Mouse (Mus musculus): ENCODE results near the gene Ces1c.

Ces1c gene

DNA sequence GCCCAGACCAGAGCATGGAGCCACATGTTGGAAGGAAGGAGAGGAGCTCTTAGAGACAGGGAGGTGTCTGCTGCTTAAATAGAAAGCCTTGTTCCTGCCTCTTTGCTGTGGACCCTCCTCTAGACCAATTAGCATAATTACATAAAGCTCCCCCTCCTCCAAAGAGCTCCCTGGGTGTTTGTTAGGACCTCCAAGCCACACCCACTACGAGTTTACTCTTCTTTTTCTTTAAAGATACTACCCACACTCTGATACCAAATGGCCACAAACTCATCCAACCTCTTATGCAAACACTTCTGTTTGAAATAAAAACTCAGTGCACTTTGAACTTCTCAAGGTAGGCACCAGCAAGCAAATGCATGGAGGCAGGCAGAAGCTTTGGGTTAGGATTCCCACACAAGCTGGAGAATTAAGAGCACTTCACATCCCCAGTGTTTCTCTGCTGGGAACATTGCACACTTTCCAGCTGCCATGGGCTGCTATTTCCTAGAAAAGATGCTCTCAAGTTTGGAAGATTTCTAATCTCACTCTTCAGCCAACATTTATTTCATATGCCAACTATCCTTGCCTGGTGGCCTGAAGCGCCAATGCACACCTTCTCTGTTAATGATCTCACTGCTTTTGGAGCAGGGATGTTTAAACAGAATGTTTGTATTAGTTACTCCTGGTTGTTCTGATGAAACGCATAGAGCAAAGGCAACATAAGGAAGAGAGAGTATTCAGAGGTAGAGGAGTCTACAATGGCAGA is at the start of gene Ces1c:
Gene Ces1c (minus strand): TSS at position 51 of the 748 bp plus-strand sequence.
- no peak for DNase-seq (ENCODE audit: low read depth, low spot score)

DNA sequence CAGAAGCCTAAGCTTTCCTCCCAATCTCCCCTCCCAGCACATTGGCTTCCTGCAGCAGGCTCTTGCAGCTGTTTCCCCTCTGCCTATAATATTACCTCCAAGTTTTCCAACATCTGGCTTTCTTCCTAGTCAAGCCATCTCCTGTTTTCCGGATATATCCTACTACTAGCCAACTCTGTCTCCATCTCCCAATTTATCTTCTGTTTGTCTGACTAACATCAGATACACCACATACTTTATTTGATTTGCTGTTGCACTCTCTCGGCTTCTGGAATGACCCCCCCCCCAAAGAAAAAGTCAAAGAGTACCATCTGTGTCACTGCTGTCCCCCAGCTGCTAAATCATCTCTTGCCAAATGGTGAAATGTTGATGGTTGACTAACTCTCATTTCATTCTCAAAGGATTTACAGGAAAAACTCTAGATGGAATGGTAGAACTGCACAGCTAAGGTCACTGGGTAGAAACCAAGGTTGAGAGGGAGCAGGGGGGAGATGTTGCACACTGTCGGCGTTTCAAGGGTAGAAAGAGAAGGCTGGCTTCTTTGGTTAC is 49.6 kb upstream of the Ces1c start:
- no peak for DNase-seq (ENCODE audit: low read depth, low spot score)

DNA sequence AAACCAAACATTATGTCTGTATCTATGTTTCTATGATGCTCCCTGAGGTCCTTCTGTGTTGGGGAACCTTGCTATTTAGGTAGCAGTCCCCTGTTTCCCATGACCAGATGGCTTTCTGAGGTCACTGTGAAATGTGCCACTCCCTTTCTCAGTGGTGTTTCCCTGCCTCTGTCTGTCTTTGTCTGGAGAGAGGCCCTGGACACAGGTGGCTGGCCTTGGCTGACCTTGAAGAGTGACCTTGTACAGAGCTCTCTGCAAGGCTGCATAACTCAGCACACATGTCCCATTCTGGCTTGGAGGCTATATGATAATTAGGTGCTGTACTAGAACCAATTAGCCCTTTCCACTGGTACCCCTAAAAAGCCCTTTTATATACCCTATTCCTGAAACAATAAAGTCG is 45.5 kb upstream of the Ces1c start:
- no peak for DNase-seq (ENCODE audit: low read depth, low spot score)

DNA sequence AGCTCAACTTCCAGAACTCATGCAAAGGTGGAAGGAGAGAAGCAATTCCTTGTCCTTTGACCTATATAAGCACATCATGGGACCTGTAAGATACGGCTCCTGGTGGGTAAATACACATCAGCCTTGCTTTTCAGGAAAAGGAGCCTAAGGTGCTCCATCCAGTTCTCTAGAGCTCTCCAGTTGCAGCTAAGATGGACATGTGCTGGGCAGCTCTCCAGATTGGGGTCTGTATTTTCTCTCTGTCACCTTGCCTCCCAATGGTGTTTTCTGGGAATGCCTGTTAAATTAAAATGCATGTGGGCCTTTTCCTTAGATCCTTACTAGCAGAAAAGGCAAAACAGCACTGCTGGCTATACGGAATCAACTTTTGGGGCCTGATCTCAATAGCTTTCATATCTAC is 43.5 kb upstream of the Ces1c start:
- DNase-seq (ENCODE audit: low read depth, low spot score), result no peak

DNA sequence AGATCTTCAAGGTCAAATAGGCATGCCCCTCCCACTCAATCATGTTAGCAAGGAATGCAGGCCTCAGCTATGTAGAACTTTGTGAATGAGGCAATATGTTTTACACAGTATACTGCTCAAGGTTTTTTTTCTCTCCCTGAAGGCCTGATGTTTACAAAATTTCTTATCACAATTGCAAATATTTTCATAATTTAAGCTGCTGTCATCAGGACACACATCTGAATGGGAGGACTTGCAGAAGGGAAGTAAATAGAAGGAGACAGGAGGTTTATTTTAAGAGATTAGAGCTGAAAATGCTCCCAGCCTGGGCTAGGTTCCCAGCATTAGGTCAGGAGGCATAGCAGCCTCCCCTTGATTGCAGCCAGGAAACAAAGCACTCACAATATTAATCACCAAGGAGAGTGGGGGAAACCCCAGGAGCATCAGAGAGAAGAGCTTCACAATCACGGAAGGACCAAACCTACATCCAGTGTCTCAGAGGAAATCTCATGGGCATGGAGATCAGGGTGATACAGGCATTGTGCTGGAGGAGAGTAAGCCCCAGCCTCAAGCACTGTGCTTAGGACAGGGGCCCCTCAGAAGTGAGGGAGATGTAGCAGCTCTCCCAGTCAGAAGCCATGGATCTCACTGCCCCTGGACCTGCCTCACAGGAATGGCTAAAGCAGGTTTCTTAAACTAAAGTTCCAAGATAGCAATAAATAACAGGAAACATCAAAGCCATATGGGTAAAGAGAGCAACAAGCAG is 40.9 kb upstream of the Ces1c start:
- DNase-seq (ENCODE audit: low read depth, low spot score), result no peak

DNA sequence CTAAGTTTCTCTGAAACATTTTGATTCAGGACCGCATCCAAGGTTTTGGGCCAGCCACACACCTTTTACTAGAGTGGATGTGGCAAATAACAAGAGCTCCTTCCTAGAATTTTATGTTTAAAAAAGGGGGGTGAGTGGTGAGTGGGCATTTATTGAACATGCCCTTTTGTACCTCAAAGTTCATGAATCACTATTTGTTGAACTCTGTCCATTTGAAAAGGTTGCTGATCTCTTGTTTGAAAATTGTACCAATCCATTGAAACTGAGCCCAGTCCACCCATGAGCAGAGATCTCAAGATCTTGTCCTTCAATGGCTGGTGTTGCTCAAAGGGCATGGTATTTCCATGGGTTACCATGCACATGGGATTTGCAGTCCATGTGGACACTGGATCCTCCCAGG is 32.3 kb upstream of the Ces1c start:
- no peak for DNase-seq (ENCODE audit: low read depth, low spot score)

DNA sequence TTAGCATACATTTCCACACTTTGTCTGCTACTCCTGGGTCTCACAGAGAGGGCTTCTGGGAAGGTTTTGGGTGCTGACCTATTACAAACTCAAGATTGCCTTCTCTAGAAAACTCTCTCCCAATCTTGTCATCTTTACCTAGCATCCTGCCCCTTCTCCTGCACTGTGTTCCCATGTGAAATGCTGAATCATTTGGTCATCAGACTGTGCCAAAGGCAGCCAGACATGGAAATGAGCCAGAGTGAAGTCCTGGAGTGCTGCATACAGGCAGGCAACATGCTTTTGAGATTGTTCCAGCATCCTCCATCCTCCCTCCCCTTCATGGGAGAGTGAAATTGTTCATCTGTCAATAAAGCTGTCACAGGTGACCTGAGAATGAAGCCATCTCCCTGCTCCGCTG is 20.3 kb upstream of the Ces1c start:
- no peak for DNase-seq (ENCODE audit: low read depth, low spot score)

DNA sequence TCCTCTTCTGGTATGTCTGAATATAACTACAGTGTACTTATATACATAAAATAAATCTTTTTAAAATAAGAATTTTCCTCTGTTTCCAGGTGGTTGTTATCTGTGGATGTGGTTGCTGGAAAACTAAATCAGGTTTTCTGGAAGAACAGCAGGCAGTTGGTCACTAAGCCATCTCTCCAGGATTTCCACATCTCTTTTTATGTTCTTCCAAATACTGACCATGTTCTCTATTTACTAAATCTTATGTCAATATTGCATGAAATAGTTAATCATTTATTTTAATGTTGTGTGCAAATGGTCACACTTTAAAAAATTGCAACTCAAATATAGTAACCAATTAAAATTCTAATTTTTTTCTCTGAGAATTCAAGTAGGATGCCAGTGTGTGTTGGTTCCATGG is 16.2 kb upstream of the Ces1c start:
- DNase-seq (ENCODE audit: low read depth, low spot score), result no peak

DNA sequence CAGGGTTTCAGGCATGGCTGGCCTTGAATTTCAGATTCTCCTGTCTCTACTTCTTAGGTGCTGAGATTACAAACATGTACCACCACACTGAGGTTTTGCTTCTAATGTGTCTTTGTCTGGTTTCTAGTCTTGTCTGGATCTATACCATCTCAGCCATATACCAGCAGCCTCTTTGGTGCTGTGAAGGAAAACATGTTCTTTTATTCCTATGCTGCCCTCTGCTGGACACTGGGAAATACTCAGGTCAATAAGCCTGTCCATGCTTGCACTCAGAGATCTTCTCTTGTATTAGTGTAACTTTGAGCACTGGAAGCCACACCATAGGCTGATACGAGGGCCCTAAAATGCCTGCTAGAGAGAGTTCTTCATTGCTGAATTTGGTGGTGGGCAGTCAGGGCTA is 9.6 kb upstream of the Ces1c start:
- DNase-seq (ENCODE audit: low read depth, low spot score), result no peak

DNA sequence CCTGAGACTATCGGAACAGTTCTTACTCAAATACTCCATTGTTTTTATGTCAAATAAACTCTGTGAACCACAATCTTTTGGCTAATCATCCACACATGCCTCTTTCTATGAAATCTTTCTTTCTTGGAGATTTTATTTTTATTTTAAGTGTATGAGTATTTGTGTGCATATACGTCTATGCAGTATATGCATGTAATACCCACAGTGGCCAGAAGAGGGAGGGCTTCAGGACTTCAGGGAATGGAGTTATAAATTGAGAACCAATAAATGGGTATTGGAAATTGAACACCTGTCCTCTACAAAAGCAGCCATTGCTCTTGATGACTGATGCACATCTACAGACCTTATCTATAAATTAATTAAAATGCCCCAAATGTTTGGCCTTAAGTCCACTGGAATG is 1.1 kb upstream of the Ces1c start:
- DNase-seq (ENCODE audit: low read depth, low spot score), result no peak

DNA sequence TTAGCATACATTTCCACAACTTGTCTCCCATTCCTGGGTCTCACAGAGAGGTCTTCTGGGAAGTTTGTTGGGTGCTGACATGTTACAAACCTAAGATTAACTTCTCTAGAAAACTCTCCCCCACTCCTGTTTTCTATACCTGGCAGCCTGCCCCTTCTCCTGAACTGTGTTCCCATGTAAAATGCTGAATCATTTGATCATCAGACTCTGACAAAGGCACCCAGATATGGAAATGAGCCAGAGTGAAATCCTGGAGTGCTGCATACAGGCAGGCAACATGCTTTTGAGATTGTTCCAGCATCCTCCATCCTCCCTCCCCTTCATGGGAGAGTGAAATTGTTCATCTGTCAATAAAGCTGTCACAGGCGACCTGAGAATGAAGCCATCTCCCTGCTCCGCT is 4.6 kb downstream of the Ces1c start:
- no peak for DNase-seq (ENCODE audit: low read depth, low spot score)

DNA sequence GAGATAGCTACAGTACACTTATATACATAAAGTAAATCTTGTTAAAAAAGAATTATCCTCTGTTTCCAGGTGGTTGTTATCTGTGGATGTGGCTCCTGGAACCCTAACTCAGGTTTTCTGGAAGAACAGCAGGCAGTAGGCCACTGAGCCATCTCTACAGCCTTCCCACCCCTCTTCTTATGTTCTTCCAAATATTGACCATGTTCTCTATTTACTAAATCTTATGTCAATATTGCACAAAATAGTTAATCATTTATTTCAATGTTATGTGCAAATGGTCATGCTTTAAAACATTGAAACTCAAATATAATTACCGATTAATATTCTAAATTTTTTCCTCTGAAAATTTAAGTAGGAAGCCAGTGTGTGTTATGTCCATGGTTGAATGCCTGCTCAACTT is 9.1 kb downstream of the Ces1c start:
- no peak for DNase-seq (ENCODE audit: low read depth, low spot score)

DNA sequence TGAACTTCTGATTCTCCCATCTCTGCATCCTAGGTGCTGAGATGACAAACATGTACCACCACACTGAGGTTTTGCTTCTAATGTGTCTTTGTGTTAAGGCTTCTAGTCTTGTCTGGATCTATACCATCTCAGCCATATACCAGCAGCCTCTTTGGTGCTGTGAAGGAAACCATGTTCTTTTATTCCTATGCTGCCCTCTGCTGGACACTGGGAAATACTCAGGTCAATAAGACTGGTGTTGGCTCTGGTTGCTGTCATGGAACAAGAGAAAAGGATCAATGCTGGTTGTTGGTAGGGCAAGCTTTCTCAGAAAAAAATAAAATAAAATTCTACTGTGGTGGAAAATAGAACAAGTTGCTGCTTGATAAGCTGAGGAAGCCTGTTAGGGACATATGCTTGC is 35.7 kb downstream of the Ces1c start:
- peak; percentile 12 for DNase-seq (ENCODE audit: low read depth, low spot score)

DNA sequence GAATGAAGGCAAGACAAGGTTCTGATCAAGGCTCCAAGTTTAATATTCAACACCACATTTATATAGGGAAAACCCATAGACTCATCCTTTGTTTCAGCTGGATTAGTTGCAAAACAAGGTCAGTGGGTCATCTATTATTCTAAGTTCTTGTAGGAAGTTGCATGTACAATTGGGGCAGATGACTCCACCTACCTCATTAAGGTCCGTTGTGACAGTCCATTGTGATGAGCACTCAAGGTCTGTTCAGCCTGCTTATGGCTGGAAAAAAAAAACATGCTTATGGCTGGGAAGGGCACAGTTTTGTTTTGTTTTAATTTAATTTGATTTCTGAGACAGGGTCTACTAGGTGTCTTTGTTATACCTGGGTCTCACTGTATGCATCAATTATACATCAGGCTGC is 39.8 kb downstream of the Ces1c start:
- DNase-seq (ENCODE audit: low read depth, low spot score), result no peak

DNA sequence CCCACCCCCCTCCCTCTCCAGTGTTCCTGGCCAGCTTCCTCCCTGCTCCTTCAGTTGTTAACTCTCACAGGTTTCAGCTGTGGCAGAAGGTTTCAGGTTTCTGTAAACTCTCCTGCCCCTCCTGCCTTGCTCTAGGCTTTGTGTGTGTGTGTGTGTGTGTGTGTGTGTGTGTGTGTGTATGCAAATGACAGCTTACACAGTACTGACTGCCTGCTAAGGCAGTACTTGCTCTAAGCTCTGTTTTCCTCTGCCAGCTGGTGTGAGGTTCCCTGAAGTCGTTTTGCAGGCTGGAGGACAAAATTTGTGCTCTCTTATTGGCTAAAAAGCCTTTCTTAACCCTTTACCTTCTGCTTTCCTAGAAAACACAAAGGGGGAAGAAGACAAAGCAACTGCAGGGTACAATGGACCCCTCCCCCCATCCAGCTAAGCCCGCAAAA is 42.4 kb downstream of the Ces1c start:
- no peak for DNase-seq (ENCODE audit: low read depth, low spot score)

DNA sequence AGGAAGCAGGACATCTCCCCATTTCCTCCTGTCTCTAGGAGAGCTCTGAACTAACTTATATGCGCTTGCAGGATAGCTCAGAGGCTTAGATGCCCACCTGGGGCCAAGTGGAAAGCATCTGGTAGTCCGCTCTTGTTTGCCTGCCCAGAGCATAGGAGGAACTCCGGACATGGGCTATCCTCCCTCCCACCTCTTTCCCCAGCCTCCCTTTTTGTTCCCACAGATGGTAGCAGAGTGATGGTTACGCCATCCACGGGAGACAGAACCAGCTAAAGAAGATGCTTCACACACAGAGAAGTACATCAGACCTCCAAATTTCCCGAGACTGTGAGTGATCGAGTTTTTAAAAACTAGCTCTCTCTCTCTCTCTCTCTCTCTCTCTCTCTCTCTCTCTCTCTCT is 42.9 kb downstream of the Ces1c start:
- no peak for DNase-seq (ENCODE audit: low read depth, low spot score)

DNA sequence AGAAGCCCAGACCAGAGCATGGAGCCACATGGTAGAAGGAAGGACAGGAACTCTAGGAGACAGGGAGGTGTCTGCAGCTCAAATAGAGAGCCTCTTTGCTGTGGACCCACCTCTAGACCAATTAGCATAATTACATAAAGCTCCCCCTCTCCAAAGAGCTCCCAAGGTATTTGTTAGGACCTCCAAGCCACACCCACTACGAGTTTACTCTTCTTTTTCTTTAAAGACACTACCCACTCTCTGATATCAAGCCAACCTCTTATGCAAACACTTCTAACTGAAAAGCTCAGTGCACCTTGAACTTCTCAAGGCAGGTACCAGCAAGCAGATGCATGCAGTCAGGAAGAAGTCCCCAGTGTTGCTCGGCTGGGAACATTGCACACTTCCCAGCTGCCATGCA is 51.2 kb downstream of the Ces1c start, which contains the start of gene Ces1b:
Gene Ces1b (minus strand): TSS at position 131 of the 400 bp plus-strand sequence.
- DNase-seq (ENCODE audit: low read depth, low spot score), result no peak

DNA sequence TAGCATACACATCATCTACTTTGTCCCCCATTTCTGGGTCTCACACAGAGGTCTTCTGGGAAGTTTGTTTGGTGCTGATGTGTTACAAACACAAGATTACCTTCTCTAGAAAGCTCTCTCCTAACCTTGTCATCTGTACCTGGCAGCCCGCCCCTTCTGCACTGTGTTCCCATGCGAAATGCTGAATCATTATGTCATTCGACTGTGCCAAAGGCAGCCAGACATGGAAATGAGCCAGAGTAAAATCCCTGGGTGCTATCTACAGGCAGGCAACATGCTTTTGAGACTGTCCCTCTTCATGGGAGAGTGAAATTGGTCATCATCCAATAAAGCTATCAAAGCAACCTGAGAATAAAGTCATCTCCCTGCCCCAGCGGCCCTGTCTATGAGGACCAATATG is 55.8 kb downstream of the Ces1c start:
- DNase-seq (ENCODE audit: low read depth, low spot score), result no peak

DNA sequence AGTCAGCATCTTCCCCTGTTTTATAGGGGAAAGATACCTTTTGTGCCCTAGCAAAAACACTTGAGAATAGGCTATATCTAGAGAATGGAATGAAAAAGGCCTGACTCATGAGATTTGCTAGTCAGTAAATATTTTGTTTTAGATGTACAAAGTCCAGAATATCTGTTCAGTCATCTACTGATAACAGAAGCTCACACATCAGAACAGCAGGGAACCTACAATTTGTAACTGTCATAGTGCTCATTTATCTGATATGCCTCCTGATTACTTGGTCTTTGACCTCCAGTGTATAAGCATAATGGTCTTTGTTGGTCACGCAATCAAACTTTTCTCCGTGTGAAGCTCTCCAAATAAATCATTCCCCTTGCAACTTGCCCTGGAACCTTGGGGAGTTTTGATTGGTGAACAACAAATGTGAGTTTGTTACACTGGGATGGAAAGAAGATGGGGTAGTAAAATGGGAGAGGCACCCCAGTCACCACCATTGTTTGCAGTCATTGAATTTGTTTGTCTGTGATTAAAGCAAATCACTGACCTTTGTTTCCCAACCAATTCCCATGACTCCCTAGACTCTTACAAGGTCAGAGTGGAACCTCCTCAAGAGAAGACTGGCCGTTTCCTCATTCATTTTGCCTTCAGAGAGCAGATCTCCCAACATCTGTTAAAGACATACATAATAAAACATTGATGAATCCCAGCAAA is 67.5 kb downstream of the Ces1c start:
- DNase-seq (ENCODE audit: low read depth, low spot score), result no peak

DNA sequence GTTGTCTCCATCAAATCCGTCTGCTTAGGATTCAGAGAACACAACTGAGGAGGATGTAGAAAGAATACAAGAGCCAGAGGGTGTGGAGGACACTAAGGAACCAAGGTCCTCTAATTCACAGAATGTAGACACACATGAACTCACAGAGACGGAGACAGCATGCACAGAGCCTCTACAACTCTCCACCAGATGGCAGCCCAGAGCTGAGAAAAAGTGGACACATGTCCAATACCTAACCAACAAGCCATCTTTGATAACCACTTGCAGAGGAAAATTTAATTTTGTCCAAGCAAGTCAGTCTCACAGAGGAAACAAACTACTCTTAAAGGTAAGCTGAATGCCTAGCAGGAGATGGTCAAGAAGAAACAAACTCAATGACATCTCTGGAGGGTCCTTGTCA is 71.9 kb downstream of the Ces1c start:
- DNase-seq (ENCODE audit: low read depth, low spot score), result peak; percentile 24

DNA sequence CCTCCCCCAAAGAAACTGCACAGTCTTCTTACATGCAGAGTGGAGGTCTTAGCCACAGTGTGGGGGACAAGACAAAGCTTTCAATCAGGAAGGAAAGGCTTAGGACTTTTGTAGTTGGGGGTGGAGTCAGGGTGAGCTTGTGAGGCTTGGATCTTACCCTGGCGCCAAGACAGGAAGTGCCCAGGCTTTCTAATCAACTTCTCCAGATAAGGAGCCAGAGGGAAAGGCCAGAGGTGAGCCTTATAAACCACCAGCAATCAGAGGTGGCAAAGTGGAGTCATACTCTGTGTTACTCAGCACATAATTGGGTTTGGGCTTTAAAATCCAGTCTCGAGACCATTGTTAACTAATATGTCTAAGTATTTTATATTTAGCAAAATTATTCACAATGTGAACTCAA is 75.8 kb downstream of the Ces1c start:
- no peak for DNase-seq (ENCODE audit: low read depth, low spot score)

Data from telencephalon, adult 2 months (tissue).